Mouse (Mus musculus): ENCODE measurements around the gene Kdm2a.
"Not testable (repeated sequence)": the region's sequence is repeated elsewhere in the genome, so short reads cannot be mapped to it uniquely, and the experiment has no call there.

DNA sequence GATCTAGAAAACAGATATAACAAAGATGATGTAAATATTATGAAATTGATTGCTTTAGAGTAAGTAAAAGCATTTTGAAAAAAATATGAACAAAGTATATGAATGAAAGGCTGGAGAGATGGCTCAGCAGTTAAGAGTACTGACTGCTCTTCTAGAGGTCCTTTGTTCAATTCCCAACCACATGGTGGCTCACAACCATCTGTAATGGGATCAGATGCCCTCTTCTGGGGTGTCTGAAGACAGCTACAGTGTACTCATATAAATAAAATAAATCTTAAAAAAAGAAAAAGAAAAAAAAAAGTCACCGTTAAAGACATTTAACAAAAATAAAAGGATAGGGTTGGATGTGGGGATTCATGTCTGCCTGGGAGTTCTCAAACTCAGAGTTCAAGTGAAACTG is 15.8 kb downstream of the Kdm2a start:
- TF ChIP-seq CTCF, POLR2A (IDR thresholded peaks at IDR 0.05; ENCODE audit: extremely low read depth, insufficient read depth, low read length): not testable (repeated sequence)

Data from cortical plate, adult 2 months (tissue).